Mouse (Mus musculus): ENCODE measurements around the gene Mmp12. TPM values are rescaled to one million over a fixed set of nuclear protein-coding genes. Genes with fewer than 3 reads are reported as not detected.

The Mmp12 gene
- polyA plus RNA-seq (2015; fragmentation: Nextera tagmentation; extraction: Ambion mirVana), result not detected in 2 replicates

GRCm38 (mm10) chr9:7344107-7344506, at the start of gene Mmp12:
Gene Mmp12, plus strand, starts transcription at chr9:7344381.

GRCm38 (mm10) chr9:7387947-7388346, 43.8 kb downstream of the Mmp12 start, which contains the start of gene Mmp1b:
Gene Mmp1b, minus strand, starts transcription at chr9:7388047.

Other genes with a start within 250 kb of the Mmp12 start
- gene Dync2h1, start 159.9 kb upstream of the Mmp12 start, polyA plus RNA-seq (2015; fragmentation: Nextera tagmentation; extraction: Ambion mirVana), result 4.3 and 5.0 TPM in 2 replicates
- gene Dcun1d5, start 159.9 kb upstream of the Mmp12 start, polyA plus RNA-seq (2015; fragmentation: Nextera tagmentation; extraction: Ambion mirVana), result 85.0 and 87.0 TPM in 2 replicates
- 0.40 TPM in 1 of 2 replicates, not detected in the other for gene Mmp13, start 71.9 kb upstream of the Mmp12 start, polyA plus RNA-seq (2015; fragmentation: Nextera tagmentation; extraction: Ambion mirVana)
- not detected in 2 replicates for gene Mmp1b, start 43.7 kb downstream of the Mmp12 start, polyA plus RNA-seq (2015; fragmentation: Nextera tagmentation; extraction: Ambion mirVana)
- gene Mmp3, start 101.4 kb downstream of the Mmp12 start, polyA plus RNA-seq (2015; fragmentation: Nextera tagmentation; extraction: Ambion mirVana), result 0.08 and 0.16 TPM in 2 replicates
- not detected in 2 replicates for gene Mmp10, start 158.0 kb downstream of the Mmp12 start, polyA plus RNA-seq (2015; fragmentation: Nextera tagmentation; extraction: Ambion mirVana)
- 0.54 and 0.72 TPM in 2 replicates for gene Mmp8, start 214.1 kb downstream of the Mmp12 start, polyA plus RNA-seq (2015; fragmentation: Nextera tagmentation; extraction: Ambion mirVana)
- gene Mmp27, start 227.0 kb downstream of the Mmp12 start, polyA plus RNA-seq (2015; fragmentation: Nextera tagmentation; extraction: Ambion mirVana), result 0.08 and 0.33 TPM in 2 replicates